Mouse (Mus musculus) E14TG2a.4 (cell line): Measurements from ENCODE around the gene Prol1.
"Not testable (repeated sequence)": the region's sequence is repeated elsewhere in the genome, so short reads cannot be mapped to it uniquely, and the experiment has no call there.

ENCODE experiments used
- H3K27me3 ChIP-seq: 2 replicates; pipeline ENCODE4 v1.6.1; 2014; ENCODE audit warnings: low read length, control low read depth; ENCODE audit not compliant: insufficient read depth
- H3K36me3 ChIP-seq: 2 replicates; pipeline ENCODE4 v1.6.1; 2014; ENCODE audit warnings: low read length, control low read depth; ENCODE audit not compliant: insufficient read depth
- H3K4me1 ChIP-seq: replicated peaks from 2 replicates; pipeline ENCODE4 v1.6.1; 2014; ENCODE audit warnings: low read depth, low read length, control low read depth
- H3K4me3 ChIP-seq: replicated peaks from 2 replicates; pipeline ENCODE4 v1.5.1; 2014; ENCODE audit warnings: mild to moderate bottlenecking, low read length
- H3K9me3 ChIP-seq: 2 replicates; pipeline ENCODE4 v1.6.1; 2014; ENCODE audit warnings: low read length, control low read depth
- CTCF ChIP-seq: conservative IDR thresholded peaks from 2 replicates; pipeline ENCODE4 v1.5.1; 2014; ENCODE audit warnings: low read length
- NANOG ChIP-seq: IDR thresholded peaks from 2 replicates; pipeline ENCODE4 v1.6.1; 2014; ENCODE audit warnings: borderline replicate concordance, low read length, mixed read lengths
- POU5F1 ChIP-seq: IDR thresholded peaks from 2 replicates; pipeline ENCODE4 v1.6.1; 2014; ENCODE audit warnings: low read length, borderline replicate concordance

The Prol1 gene

DNA sequence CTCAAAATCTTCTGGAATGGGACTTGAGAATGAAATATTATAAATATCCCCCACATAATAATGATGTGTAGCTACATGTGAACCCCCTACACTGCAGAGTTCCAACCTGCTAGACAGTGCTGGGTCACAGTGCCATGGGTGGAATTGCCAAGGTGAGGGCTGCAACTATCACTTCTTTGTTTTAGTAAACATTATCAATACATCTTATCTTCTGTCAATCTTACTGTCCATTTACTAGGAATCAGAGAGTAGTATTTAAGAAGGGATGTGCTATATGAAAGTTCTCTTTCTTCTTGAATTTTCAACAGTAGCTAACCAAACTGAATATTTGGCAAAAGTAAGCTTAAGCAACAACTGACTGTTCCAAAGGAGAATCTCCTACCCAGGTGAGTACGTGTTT, at the start of gene Prol1:
Gene Prol1 (plus strand): TSS at position 301 of the 400 bp plus-strand sequence.
- no peak for TF ChIP-seq POU5F1
- no peak for TF ChIP-seq NANOG
- TF ChIP-seq CTCF = no peak
- Histone ChIP-seq H3K27me3 (no peaks in the 10 kb centered on the region), H3K9me3 (no peaks in the 10 kb centered on the region; the same call in 1 of the 2 replicates), H3K4me3 (no peak within 1 kb of the TSS), H3K36me3 (no peaks in the 10 kb centered on the region), H3K4me1 (no peaks in the 10 kb centered on the region)

DNA sequence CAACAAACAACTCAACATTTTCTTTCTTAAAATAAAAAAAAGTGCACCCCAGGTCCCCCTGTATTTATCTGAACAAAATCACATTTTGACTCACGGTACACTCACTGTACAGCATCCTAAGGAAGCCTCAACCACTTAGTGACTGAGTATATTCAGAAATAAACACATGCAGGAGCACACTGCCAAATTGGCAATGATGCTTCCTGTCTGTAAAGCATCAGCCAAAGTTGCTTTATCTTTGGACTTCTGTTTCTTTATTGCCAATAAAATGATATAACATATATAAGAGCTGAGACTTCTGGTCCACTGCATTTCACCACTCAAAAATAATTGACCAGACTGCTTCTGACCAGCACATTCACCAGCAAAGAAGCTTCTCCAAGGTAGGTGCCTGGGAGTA, 48.5 kb upstream of the Prol1 start, which contains the start of gene Gm7714:
Gene Gm7714 (plus strand): TSS at position 301 of the 400 bp plus-strand sequence.
- Histone ChIP-seq H3K9me3 (no peaks in the 10 kb centered on the region), H3K36me3 (no peaks in the 10 kb centered on the region), H3K27me3 (no peaks in the 10 kb centered on the region), H3K4me1 (no peaks in the 10 kb centered on the region), H3K4me3 (no peak within 1 kb of the TSS)
- no peak for TF ChIP-seq NANOG
- TF ChIP-seq CTCF = no peak
- no peak for TF ChIP-seq POU5F1

DNA sequence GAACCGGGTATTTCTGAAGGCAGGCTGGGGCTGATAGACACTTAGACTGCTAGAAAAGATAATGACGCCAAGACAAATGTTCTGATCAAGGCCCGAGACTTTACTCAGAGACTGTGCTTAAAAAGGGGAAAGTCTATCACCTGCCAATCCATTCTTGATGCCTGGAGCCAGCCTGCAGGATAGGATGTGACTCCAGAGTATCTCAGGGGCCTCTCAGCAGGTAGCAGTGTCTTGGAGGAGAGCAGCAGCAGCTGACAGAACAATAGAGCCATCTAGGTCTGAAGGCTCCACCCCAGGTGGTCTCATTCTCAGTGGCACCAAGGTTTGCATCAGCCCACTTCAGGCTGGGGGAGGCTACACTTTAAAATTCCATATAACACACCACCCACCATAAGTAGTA, 5.8 kb upstream of the Prol1 start:
- H3K4me3 ChIP-seq, H3K4me1 ChIP-seq, H3K36me3 ChIP-seq, H3K27me3 ChIP-seq: not testable (repeated sequence)
- peak; percentile 72; the same call in 1 of the 2 replicates for TF ChIP-seq NANOG
- peaks cover 14% of the 10 kb centered on the region for H3K9me3 ChIP-seq

DNA sequence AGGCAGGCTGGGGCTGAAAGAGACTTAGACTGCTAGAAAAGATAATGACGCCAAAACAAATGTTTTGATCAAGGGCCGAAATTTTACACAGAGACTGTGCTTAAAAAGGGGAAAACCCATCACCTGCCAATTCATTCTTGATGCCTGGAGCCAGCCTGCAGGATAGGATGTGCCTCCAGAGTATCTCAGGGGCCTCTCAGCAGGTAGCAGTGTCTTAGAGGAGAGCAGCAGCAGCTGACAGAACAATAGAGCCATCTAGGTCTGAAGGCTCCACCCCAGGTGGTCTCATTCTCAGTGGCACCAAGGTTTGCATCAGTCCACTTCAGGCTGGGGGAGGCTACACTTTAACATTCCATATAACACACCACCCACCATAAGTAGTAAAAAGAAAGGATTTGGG, 31.4 kb downstream of the Prol1 start:
- TF ChIP-seq NANOG = peak; percentile 76
- not testable (repeated sequence) for H3K4me3 ChIP-seq, H3K36me3 ChIP-seq, H3K27me3 ChIP-seq
- H3K4me1 ChIP-seq = peaks cover 12% of the 10 kb centered on the region
- H3K9me3 ChIP-seq = peaks cover 16% of the 10 kb centered on the region

DNA sequence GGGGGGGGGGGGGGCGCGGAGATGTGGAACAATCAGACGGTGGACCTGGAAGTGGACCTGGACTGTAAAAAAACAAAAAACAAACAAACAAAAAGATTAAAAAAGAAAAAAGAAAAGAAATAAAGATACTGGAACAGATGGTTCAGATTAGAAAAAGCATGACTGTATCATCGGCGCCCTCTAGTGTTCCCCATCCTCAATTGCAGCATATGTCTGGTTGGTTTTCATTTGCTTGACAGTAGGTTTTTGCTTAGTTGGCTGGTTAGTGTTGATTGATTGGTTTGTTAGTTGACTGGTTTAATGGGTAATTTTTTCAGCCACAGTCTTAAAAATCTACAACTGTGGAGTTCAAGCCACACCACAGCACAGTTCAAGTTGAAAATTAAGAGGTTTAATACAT, 47.7 kb downstream of the Prol1 start:
- H3K27me3 ChIP-seq = no peaks in the 10 kb centered on the region

DNA sequence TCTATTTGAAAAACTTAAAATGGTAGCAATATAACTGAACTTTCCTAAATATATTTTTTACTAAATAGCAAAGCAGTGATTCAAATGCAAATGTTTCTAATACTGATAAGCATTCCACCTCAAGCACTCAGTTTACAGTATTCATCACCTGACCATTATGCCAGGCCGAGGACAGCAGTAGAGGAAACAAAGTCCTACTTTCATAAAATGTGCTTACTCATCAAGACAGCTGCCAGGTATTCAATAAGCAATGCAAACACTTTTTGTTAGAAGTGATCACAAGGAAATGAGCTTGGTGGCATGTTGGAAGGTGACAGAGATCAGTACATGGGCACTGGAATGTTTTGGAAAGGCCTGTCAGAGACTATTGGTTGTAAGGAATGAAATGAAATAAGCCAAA, 49.8 kb downstream of the Prol1 start:
- Histone ChIP-seq H3K9me3 (no peaks in the 10 kb centered on the region), H3K27me3 (no peaks in the 10 kb centered on the region), H3K4me3 (no peak overlapping the region), H3K36me3 (no peaks in the 10 kb centered on the region), H3K4me1 (no peaks in the 10 kb centered on the region)
- TF ChIP-seq NANOG (no peak), POU5F1 (no peak)

More for the DNA sequence above, 47.7 kb downstream of the Prol1 start:
- no peak for TF ChIP-seq NANOG
- peak; percentile 92 for TF ChIP-seq CTCF
- H3K9me3 ChIP-seq = peaks cover 7% of the 10 kb centered on the region; the same call in 1 of the 2 replicates
- no peaks in the 10 kb centered on the region for H3K4me1 ChIP-seq
- H3K4me3 ChIP-seq = no peak overlapping the region
- no peaks in the 10 kb centered on the region for H3K36me3 ChIP-seq

DNA sequence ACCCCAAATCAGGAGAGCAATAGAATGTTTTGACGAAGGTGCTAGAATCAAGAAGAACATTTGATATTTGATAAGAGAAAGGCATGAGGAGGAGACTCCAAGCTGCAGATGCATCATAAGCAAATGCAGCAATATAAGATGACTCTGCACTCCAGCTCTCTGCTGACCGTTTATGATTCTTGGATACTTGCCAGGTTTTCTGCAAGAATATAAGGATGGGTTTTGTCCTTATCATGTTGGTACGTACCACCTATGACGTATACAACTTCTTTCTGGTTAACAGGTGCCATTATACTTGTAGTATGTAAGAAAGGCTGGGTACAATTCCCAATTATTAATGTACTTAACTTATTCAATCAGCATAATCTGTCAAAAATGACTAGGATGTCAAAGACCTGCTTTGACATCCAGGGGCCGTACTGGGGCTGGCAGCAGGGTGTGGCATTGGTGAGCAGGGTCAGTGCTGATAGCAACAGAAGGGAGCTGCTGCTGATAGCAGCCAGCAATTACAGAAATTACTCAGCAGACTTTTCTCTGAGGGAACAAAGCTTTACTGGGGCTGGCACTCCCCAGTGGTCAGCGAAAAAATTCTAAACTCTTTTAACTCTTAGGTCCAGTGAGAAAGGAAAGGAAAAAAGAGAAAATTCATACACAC, 53.6 kb downstream of the Prol1 start:
- no peak for TF ChIP-seq CTCF
- TF ChIP-seq NANOG = no peak
- TF ChIP-seq POU5F1 = no peak
- no peaks in the 10 kb centered on the region for H3K4me1 ChIP-seq
- no peaks in the 10 kb centered on the region for H3K27me3 ChIP-seq
- no peak overlapping the region for H3K4me3 ChIP-seq
- H3K36me3 ChIP-seq = no peaks in the 10 kb centered on the region
- no peaks in the 10 kb centered on the region for H3K9me3 ChIP-seq

DNA sequence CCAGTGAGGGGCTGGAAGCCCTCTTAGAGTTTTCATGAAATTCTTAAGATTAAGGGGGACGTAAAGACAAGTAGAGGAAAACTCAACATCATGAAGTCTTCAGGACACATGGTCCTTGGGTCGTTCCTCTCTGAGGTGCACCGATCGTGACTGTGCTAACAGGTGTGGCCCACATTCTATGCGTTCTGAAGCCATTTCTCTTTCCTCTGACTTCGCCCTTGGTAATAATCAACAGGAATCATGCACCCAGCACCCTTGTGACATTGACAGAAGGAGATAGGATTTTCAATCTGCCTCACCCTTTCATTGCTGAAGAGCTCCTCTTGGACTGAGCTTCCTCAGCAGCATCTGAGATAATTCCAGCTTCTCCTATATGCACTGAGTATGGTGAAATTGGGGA, 55.5 kb downstream of the Prol1 start:
- Histone ChIP-seq H3K4me3 (no peak overlapping the region), H3K27me3 (no peaks in the 10 kb centered on the region), H3K4me1 (no peaks in the 10 kb centered on the region), H3K9me3 (no peaks in the 10 kb centered on the region), H3K36me3 (no peaks in the 10 kb centered on the region)
- TF ChIP-seq CTCF (no peak), POU5F1 (no peak), NANOG (no peak)

DNA sequence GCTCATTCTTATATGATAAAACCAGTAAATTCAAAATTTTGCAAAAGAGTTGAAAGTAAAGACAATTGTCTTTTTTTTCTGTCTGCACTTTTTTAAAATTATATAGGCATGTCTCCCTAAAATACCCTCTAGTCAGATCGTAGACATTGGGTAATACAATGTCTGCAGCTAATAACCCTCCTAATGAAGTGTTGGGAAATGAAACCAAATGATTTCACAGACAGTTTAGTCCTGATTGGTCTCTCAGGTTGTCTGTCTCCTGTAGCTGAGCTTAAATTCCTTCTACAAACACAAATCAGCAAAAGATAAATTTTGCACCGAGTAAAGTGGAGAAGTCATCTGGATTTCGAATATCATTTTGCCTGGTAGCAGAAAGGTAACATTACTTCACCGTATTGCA, 58.7 kb downstream of the Prol1 start, which contains the start of gene Amtn:
Gene Amtn (plus strand): TSS at position 301 of the 400 bp plus-strand sequence.
- H3K4me1 ChIP-seq = no peaks in the 10 kb centered on the region
- TF ChIP-seq CTCF = no peak
- no peak for TF ChIP-seq POU5F1
- no peaks in the 10 kb centered on the region for H3K9me3 ChIP-seq
- no peaks in the 10 kb centered on the region for H3K27me3 ChIP-seq
- H3K4me3 ChIP-seq = no peak within 1 kb of the TSS
- H3K36me3 ChIP-seq = no peaks in the 10 kb centered on the region
